ENCODE assay signal across 9 mouse cellular contexts in the genomic region with DNA sequence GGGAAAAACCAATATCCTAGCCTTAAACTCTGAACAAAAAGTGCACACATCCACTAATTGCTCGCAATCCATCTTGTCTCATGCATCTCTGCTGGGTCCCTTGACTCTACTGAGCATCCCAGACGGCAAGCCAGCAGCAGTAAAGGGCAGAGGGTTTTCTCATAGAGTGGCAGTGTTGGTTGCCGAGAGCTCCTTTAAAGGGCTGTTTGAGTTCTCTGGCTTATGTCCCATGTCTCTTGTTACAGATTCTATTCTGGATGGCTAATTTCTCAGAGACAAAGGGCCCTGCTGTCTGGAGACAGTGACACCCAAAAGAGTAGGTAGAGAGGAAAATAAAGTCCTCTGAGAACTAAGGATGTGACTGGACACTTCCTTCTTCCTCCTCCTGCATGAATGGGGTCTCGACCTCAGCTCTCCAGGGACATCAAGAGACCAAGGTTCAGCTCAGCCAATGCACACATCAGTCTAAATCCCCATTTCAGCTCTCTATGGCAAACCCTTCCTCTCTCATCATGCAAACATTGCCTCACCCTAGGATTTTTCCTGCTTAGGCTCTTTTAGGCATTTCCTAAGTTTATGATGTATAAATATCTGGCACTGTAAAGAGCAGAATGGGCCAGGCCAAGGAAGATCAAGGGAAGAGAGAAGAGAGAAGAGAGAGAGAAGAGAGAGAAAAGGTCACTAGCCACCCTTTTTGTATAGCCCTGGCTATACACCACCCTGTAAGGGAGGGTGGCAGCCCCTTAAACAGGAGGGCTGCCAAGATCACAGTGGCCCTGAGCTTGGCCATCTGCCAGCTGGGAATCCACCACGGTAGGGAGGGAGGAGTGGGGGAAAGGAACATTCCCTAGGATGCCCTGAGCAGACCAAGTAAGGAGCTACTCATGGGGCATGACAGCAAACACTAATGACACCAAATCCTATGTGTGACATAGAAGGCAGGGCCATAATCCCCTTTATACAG. TPM values are rescaled to one million over a fixed set of nuclear protein-coding genes. Genes with fewer than 3 reads are reported as not detected.
DNase-seq lines count a peak whose midpoint lies in the region; ATAC-seq lines count a peak whose summit lies in the region.
"Had no signal": no experiment of that assay in that cellular context is flagged by ENCODE, and none has a peak within 500 bp of the region (broad histone marks: within the 10 kb centered on the region; RNA-seq: fewer than 3 reads in every experiment).

No protein-coding gene starts in this region.

- H3K27ac ChIP-seq in lung, embryonic 15.5 days: peak overlapping the region; percentile 55
- H3K27ac ChIP-seq in hindbrain, embryonic 14.5 days: peak overlapping the region; percentile 63; the same call in 1 of the 2 replicates
- H3K27ac ChIP-seq in liver, embryonic 11.5 days (ENCODE audit: low read depth, low read length): no peak overlapping the region
- H3K27ac ChIP-seq: left cerebral cortex, adult 2 months had no signal

- peaks cover 24% of the 10 kb centered on the region for H3K4me1 ChIP-seq in lung, embryonic 15.5 days
- peaks cover 36% of the 10 kb centered on the region for H3K4me1 ChIP-seq in hindbrain, embryonic 14.5 days (replicated peaks; ENCODE audit: control insufficient read depth, insufficient read depth, low read length)
- no peaks in the 10 kb centered on the region for H3K4me1 ChIP-seq in liver, embryonic 11.5 days (replicated peaks; ENCODE audit: control insufficient read depth, insufficient read depth, low read length)

- peaks cover 47% of the 10 kb centered on the region for H3K36me3 ChIP-seq in lung, embryonic 15.5 days
- H3K36me3 ChIP-seq in hindbrain, embryonic 14.5 days (replicated peaks; ENCODE audit: control insufficient read depth, insufficient read depth): no peaks in the 10 kb centered on the region
- H3K36me3 ChIP-seq in liver, embryonic 11.5 days (ENCODE audit: control insufficient read depth, insufficient read depth, low read length): peaks cover 3% of the 10 kb centered on the region

- peak; percentile 43 to 67 for DNase-seq in adrenal gland, adult (ENCODE audit: inconsistent age in 2 of 2, low spot score in 1 of 2)
- no peak for DNase-seq in adrenal gland, adult 8-10 months
- no peak for DNase-seq in lung, adult 18-20 months
- peak; percentile 74 for DNase-seq in hindbrain, embryonic 14.5 days (ENCODE audit: low spot score)
- DNase-seq in retina, embryonic 14.5 days (ENCODE audit: low spot score): peak; percentile 48
- DNase-seq in liver, embryonic 11.5 days (ENCODE audit: low spot score): no peak
- DNase-seq in cerebellum, adult 8-10 months: no peak

- no peak overlapping the region for H3K4me2 ChIP-seq in lung, embryonic 15.5 days
- no peak overlapping the region for H3K4me2 ChIP-seq in hindbrain, embryonic 14.5 days (replicated peaks)
- H3K4me2 ChIP-seq in liver, embryonic 11.5 days: no peak overlapping the region

- H3K4me3 ChIP-seq in lung, embryonic 15.5 days: no peak overlapping the region
- no peak overlapping the region for H3K4me3 ChIP-seq in hindbrain, embryonic 14.5 days (replicated peaks; ENCODE audit: low read length)
- no peak overlapping the region for H3K4me3 ChIP-seq in liver, embryonic 11.5 days (ENCODE audit: low read depth, low read length)
- H3K4me3 ChIP-seq: left cerebral cortex, adult 2 months had no signal

- peak; percentile 66 for ATAC-seq in lung, embryonic 15.5 days (ENCODE audit: borderline replicate concordance, extremely low read depth, low FRiP score, low TSS enrichment)
- ATAC-seq in hindbrain, embryonic 14.5 days (ENCODE audit: low FRiP score): peak; percentile 79
- ATAC-seq in liver, embryonic 11.5 days (replicated peaks; ENCODE audit: low FRiP score): no peak

- no peaks in the 10 kb centered on the region for H3K9me3 ChIP-seq in lung, embryonic 15.5 days
- no peaks in the 10 kb centered on the region for H3K9me3 ChIP-seq in hindbrain, embryonic 14.5 days (ENCODE audit: control insufficient read depth, low read length)
- no peaks in the 10 kb centered on the region for H3K9me3 ChIP-seq in liver, embryonic 11.5 days (ENCODE audit: control insufficient read depth, low read length)

- H3K27me3 ChIP-seq in lung, embryonic 15.5 days: no peaks in the 10 kb centered on the region
- no peaks in the 10 kb centered on the region for H3K27me3 ChIP-seq in hindbrain, embryonic 14.5 days (ENCODE audit: control insufficient read depth, insufficient read depth, low read length)
- no peaks in the 10 kb centered on the region for H3K27me3 ChIP-seq in liver, embryonic 11.5 days (replicated peaks; ENCODE audit: control insufficient read depth, insufficient read depth, low read length)

- H3K9ac ChIP-seq in lung, embryonic 15.5 days: no peak overlapping the region
- H3K9ac ChIP-seq in hindbrain, embryonic 14.5 days: no peak overlapping the region
- no peak overlapping the region for H3K9ac ChIP-seq in liver, embryonic 11.5 days (ENCODE audit: low read depth, low read length)

- WGBS in lung, embryonic 15.5 days: 40% methylated on average over 5 of the region's 5 CpGs
- WGBS in hindbrain, embryonic 14.5 days: 32% methylated on average over 5 of the region's 5 CpGs
- WGBS in liver, embryonic 11.5 days: 56% methylated on average over 5 of the region's 5 CpGs

RNA-seq across cellular contexts. Expression of a gene that starts 30.2 kb away (rescaled TPM):
- total RNA-seq in adrenal gland, adult 8-10 months (2022): 1 to 10 TPM; 2.3 to 6.9 (median 4.9) TPM
- polyA plus RNA-seq in lung, embryonic 15.5 days (2015; fragmentation: Nextera tagmentation; extraction: Ambion mirVana): 0.24 and 0.60 TPM in 2 replicates
- polyA plus RNA-seq in hindbrain, embryonic 14.5 days (2014; fragmentation: Nextera tagmentation; extraction: Ambion mirVana): 9.6 and 10.0 TPM in 2 replicates
- polyA plus RNA-seq in liver, embryonic 11.5 days (2014; fragmentation: Nextera tagmentation; extraction: Ambion mirVana): 0.17 and 0.18 TPM in 2 replicates

Comparison
In these comparisons a context has a peak if more than half of its experiments do, and no peak if none do; other contexts are left out.
1. DNase-seq: peak in adrenal gland, adult (2 of 2), hindbrain, embryonic 14.5 days (single experiment) and retina, embryonic 14.5 days (single experiment); none in adrenal gland, adult 8-10 months (single experiment), lung, adult 18-20 months (0 of 2), liver, embryonic 11.5 days (single experiment) and cerebellum, adult 8-10 months (single experiment).